Mouse (Mus musculus) cerebellum, adult 2 months (tissue): Measurements from ENCODE around the gene Tpmt. TPM values are rescaled to one million over a fixed set of nuclear protein-coding genes. Genes with fewer than 3 reads are reported as not detected.

Experiments used
- DNase-seq, 2 experiments: peaks; one replicate each; pipeline ENCODE4 v3.0.0; 2021
- H3K27ac ChIP-seq: fragments of 200-500 bp; 2 replicates; pipeline ENCODE4 v1.5.1; 2012; ENCODE audit warnings: low read length, control low read depth, inconsistent platforms; ENCODE audit not compliant: insufficient read depth
- H3K27me3 ChIP-seq: fragments of 200-500 bp; 2 replicates; pipeline ENCODE4 v1.6.1; 2012; ENCODE audit warnings: inconsistent platforms, mild to moderate bottlenecking, low read length, moderate library complexity; ENCODE audit not compliant: control insufficient read depth, insufficient read depth
- H3K4me1 ChIP-seq: fragments of 200-500 bp; 2 replicates; pipeline ENCODE4 v1.6.1; 2011; ENCODE audit warnings: low read length; ENCODE audit not compliant: control insufficient read depth, insufficient read depth
- H3K4me3 ChIP-seq: fragments of 200-500 bp; replicated peaks from 2 replicates; pipeline ENCODE3; 2011; ENCODE audit warnings: mild to moderate bottlenecking, low read depth, low read length, control low read depth; ENCODE audit not compliant: insufficient read depth
- CTCF ChIP-seq: fragments of 200-500 bp; IDR thresholded peaks from 2 replicates; pipeline ENCODE4 v1.5.1; 2011; ENCODE audit warnings: low read depth, mild to moderate bottlenecking, control low read depth, low read length, moderate library complexity, borderline replicate concordance; ENCODE audit not compliant: insufficient read depth
- POLR2A ChIP-seq: fragments of 200-500 bp; IDR thresholded peaks from 2 replicates; pipeline ENCODE4 v1.6.1; 2011; ENCODE audit warnings: low read length, control low read depth, borderline replicate concordance; ENCODE audit not compliant: insufficient read depth
- WGBS: fragments of 180-500 bp; shearing (Covaris S2); methylation state at CpG from one replicate; pipeline ENCODE4 v1.1.7; 2018; 5-methylcytosine and 5-hydroxymethylcytosine counted together
- polyA plus RNA-seq: library from polyadenylated mRNA; depleted of rRNA; stranded (reverse); fragments of >200 nt; gene quantifications from 2 replicates; pipeline ENCODE4 v1.2.3, GENCODE M21; 2012

The Tpmt gene
- polyA plus RNA-seq, 1 experiment = 17.4 TPM

GRCm38 (mm10) chr13:47071871-47072270, 27.3 kb upstream of the Tpmt start:
- TF ChIP-seq CTCF = no peak
- no peak for TF ChIP-seq POLR2A
- Histone ChIP-seq H3K27ac (no peak overlapping the region), H3K27me3 (no peaks in the 10 kb centered on the region), H3K4me3 (no peak overlapping the region), H3K4me1 (no peaks in the 10 kb centered on the region)
- WGBS = 88% methylated on average over 13 of the region's 13 CpGs
- DNase-seq = no peak

- no peak for TF ChIP-seq POLR2A
- TF ChIP-seq CTCF = no peak
- H3K27me3 ChIP-seq = no peaks in the 10 kb centered on the region
- H3K27ac ChIP-seq = no peak overlapping the region
- DNase-seq = no peak
- 59% methylated on average over 15 of the region's 15 CpGs for WGBS
- no peak overlapping the region for H3K4me3 ChIP-seq
- no peaks in the 10 kb centered on the region for H3K4me1 ChIP-seq
These were observed 26.0 kb upstream of the Tpmt start for GRCm38 (mm10) chr13:47070329-47071080.

- H3K27ac ChIP-seq = no peak overlapping the region
- 92% methylated on average over 6 of the region's 6 CpGs for WGBS
- no peaks in the 10 kb centered on the region for H3K27me3 ChIP-seq
- H3K4me3 ChIP-seq = no peak overlapping the region
- DNase-seq = no peak
- TF ChIP-seq CTCF (no peak), POLR2A (no peak)
- no peaks in the 10 kb centered on the region for H3K4me1 ChIP-seq
These were observed 22.5 kb upstream of the Tpmt start for GRCm38 (mm10) chr13:47067001-47067400.

GRCm38 (mm10) chr13:47066516-47066915, 22.0 kb upstream of the Tpmt start:
- no peak overlapping the region for H3K4me3 ChIP-seq
- no peak for DNase-seq
- TF ChIP-seq POLR2A = no peak
- no peak for TF ChIP-seq CTCF
- no peaks in the 10 kb centered on the region for H3K27me3 ChIP-seq
- H3K4me1 ChIP-seq = no peaks in the 10 kb centered on the region
- no peak overlapping the region for H3K27ac ChIP-seq
- WGBS = 98% methylated on average over 10 of the region's 10 CpGs

GRCm38 (mm10) chr13:47063985-47064760, 19.6 kb upstream of the Tpmt start:
- H3K27me3 ChIP-seq = no peaks in the 10 kb centered on the region
- no peak overlapping the region for H3K4me3 ChIP-seq
- no peak for DNase-seq
- TF ChIP-seq CTCF (no peak), POLR2A (no peak)
- no peaks in the 10 kb centered on the region for H3K4me1 ChIP-seq
- H3K27ac ChIP-seq = no peak overlapping the region
- 70% methylated on average over 15 of the region's 15 CpGs for WGBS

- 90% methylated on average over 17 of the region's 17 CpGs for WGBS
- no peak overlapping the region for H3K4me3 ChIP-seq
- TF ChIP-seq POLR2A = no peak
- no peak for TF ChIP-seq CTCF
- no peaks in the 10 kb centered on the region for H3K4me1 ChIP-seq
- no peak for DNase-seq
- no peak overlapping the region for H3K27ac ChIP-seq
- no peaks in the 10 kb centered on the region for H3K27me3 ChIP-seq
These were observed 18.2 kb upstream of the Tpmt start for GRCm38 (mm10) chr13:47062756-47063155.

- DNase-seq = no peak
These were observed 12.2 kb upstream of the Tpmt start for GRCm38 (mm10) chr13:47056781-47057180.

GRCm38 (mm10) chr13:47056126-47056525, 11.6 kb upstream of the Tpmt start:
- H3K27me3 ChIP-seq = no peaks in the 10 kb centered on the region
- no peaks in the 10 kb centered on the region for H3K4me1 ChIP-seq
- no peak overlapping the region for H3K4me3 ChIP-seq
- 83% methylated on average over 11 of the region's 11 CpGs for WGBS
- TF ChIP-seq CTCF (no peak), POLR2A (no peak)
- no peak overlapping the region for H3K27ac ChIP-seq
- DNase-seq = no peak

More at GRCm38 (mm10) chr13:47056781-47057180, 12.2 kb upstream of the Tpmt start:
- no peak overlapping the region for H3K4me3 ChIP-seq
- TF ChIP-seq CTCF (no peak), POLR2A (no peak)
- no peaks in the 10 kb centered on the region for H3K4me1 ChIP-seq
- H3K27ac ChIP-seq = no peak overlapping the region
- no peaks in the 10 kb centered on the region for H3K27me3 ChIP-seq
- WGBS = 94% methylated on average over 5 of the region's 5 CpGs
